Mouse (Mus musculus): ENCODE data around the gene Col4a1. TPM values are rescaled to one million over a fixed set of nuclear protein-coding genes. Genes with fewer than 3 reads are reported as not detected.

The Col4a1 gene
- polyA plus RNA-seq, 1 experiment: 136 TPM

DNA sequence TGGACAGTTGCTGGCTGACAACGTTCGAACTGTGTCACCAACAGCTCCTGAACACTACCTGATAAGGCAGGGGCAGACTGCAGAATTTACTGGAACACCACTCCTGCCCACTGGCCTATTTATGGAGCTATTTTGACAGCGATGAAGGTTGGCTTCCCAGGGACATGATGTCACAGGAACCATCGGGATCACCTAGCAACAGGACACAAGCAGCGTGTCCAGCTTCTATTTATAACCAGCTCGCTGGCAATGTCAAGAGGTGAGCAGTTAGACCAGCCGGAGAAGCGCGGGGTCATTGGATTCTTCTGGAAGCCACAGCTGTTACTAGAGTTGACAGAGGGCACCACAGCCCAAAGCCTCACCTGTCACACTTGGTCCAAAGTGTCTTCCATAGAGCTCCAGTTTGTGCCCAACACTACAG is 129.0 kb downstream of the Col4a1 start:
- no peaks in the 10 kb centered on the region for H3K36me3 ChIP-seq (ENCODE audit: control insufficient read depth, insufficient read depth, low read length)
- peaks cover 15% of the 10 kb centered on the region for H3K27me3 ChIP-seq (ENCODE audit: control insufficient read depth, insufficient read depth, low read length)
- no peak overlapping the region for H3K4me3 ChIP-seq (ENCODE audit: low read depth, low read length)
- H3K4me1 ChIP-seq (ENCODE audit: control insufficient read depth, insufficient read depth, insufficient read length, low read length): no peaks in the 10 kb centered on the region
- WGBS: 41% methylated on average over 9 of the region's 9 CpGs
- no peak overlapping the region for H3K27ac ChIP-seq (ENCODE audit: insufficient read depth, low read depth, low read length)
- TF ChIP-seq POLR2A (IDR thresholded peaks at IDR 0.05; ENCODE audit: low read depth, low read length) (no peak), CTCF (IDR thresholded peaks at IDR 0.05; ENCODE audit: extremely low read depth, insufficient read length, insufficient replicate concordance, low read depth, low read length) (no peak)

DNA sequence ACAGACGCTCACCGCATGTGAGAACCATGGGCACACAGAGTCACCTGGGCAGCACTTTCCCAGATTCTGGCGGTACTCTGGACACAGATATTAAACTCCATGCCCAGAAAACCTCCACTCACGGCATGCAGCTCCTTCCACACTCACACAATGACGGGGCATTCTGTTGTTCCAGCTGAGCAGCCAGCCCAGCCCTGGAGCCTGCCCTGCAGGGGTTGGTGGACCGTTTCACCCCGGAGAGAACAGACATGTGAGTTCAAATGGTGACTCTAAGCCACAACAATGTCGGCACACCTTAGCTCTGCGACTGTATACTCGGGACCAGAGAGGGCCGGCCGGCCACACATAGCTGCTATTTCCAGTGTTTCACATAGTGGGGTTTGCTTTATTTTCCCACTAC is 130.0 kb downstream of the Col4a1 start:
- 84% methylated on average over 12 of the region's 12 CpGs for WGBS
- Histone ChIP-seq H3K4me3 (ENCODE audit: low read depth, low read length) (no peak overlapping the region), H3K4me1 (ENCODE audit: control insufficient read depth, insufficient read depth, insufficient read length, low read length) (no peaks in the 10 kb centered on the region), H3K27me3 (ENCODE audit: control insufficient read depth, insufficient read depth, low read length) (peaks cover 5% of the 10 kb centered on the region; the same call in 1 of the 2 replicates), H3K36me3 (ENCODE audit: control insufficient read depth, insufficient read depth, low read length) (no peaks in the 10 kb centered on the region), H3K27ac (ENCODE audit: insufficient read depth, low read depth, low read length) (no peak overlapping the region)
- TF ChIP-seq CTCF (IDR thresholded peaks at IDR 0.05; ENCODE audit: extremely low read depth, insufficient read length, insufficient replicate concordance, low read depth, low read length): no peak
- no peak for TF ChIP-seq POLR2A (IDR thresholded peaks at IDR 0.05; ENCODE audit: low read depth, low read length)

DNA sequence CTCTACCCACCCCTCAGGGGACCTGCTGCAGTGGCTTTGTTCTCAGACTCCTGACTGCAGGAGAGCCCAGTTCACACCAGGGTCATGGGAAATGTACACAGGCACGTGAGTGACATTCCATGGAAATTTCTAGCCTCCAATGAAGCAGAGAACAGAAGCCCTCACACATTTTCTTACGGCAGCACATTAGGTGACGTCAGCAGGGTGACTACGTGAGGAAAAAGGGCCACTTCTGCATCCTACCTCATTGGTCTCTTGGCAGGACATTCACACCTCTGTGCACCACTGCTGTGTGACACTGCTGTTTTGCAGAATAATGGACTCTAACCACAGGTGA is 130.5 kb downstream of the Col4a1 start:
- no peaks in the 10 kb centered on the region for H3K36me3 ChIP-seq (ENCODE audit: control insufficient read depth, insufficient read depth, low read length)
- no peaks in the 10 kb centered on the region for H3K4me1 ChIP-seq (ENCODE audit: control insufficient read depth, insufficient read depth, insufficient read length, low read length)
- 0 out of 2 replicates have a peak, but pooled peaks cover 5% of the 10 kb centered on the region for H3K27me3 ChIP-seq (ENCODE audit: control insufficient read depth, insufficient read depth, low read length)
- no peak overlapping the region for H3K4me3 ChIP-seq (ENCODE audit: low read depth, low read length)
- WGBS: 68% methylated on average over 4 of the region's 4 CpGs
- TF ChIP-seq CTCF (IDR thresholded peaks at IDR 0.05; ENCODE audit: extremely low read depth, insufficient read length, insufficient replicate concordance, low read depth, low read length): no peak
- no peak overlapping the region for H3K27ac ChIP-seq (ENCODE audit: insufficient read depth, low read depth, low read length)

DNA sequence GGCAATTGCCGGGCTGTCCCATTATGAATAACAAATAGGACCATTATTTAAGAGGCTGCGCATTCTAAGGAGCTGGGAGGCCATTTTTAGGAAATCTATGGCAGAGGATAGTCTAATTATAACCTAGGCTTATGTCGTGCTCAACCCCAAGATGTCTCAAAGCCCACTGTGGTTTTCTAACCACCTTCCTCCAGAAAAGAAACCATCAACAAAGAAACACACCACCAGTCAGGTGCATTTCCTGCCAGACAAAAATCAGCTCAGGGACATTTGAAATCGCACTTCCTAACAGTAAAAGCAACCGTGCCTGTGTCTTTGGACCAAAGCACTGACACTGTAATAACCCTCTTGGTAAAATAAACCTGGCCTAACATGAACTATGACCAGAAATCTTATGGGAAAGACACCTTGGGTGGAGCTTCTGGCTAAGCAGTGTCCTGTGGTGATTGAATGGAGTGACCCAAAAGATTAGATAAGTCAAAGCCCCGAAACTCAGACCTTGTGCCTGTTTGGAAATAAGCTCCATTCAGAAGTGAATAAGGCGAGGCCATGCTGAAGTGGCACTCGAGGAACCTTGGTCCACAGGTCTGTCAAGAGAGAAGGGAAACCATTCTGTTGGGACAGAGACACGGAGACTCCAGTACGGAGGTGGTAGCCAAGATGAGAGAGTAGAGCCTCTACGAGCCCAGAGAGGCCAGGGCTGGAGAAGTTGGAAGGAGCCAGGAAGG is 131.0 kb downstream of the Col4a1 start:
- Histone ChIP-seq H3K36me3 (ENCODE audit: control insufficient read depth, insufficient read depth, low read length) (no peaks in the 10 kb centered on the region), H3K4me3 (ENCODE audit: low read depth, low read length) (no peak overlapping the region), H3K4me1 (ENCODE audit: control insufficient read depth, insufficient read depth, insufficient read length, low read length) (no peaks in the 10 kb centered on the region), H3K27ac (ENCODE audit: insufficient read depth, low read depth, low read length) (no peak overlapping the region), H3K27me3 (ENCODE audit: control insufficient read depth, insufficient read depth, low read length) (0 out of 2 replicates have a peak, but pooled peaks cover 5% of the 10 kb centered on the region)
- WGBS: 55% methylated on average over 11 of the region's 11 CpGs
- no peak for TF ChIP-seq CTCF (IDR thresholded peaks at IDR 0.05; ENCODE audit: extremely low read depth, insufficient read length, insufficient replicate concordance, low read depth, low read length)
- no peak for TF ChIP-seq POLR2A (IDR thresholded peaks at IDR 0.05; ENCODE audit: low read depth, low read length)

DNA sequence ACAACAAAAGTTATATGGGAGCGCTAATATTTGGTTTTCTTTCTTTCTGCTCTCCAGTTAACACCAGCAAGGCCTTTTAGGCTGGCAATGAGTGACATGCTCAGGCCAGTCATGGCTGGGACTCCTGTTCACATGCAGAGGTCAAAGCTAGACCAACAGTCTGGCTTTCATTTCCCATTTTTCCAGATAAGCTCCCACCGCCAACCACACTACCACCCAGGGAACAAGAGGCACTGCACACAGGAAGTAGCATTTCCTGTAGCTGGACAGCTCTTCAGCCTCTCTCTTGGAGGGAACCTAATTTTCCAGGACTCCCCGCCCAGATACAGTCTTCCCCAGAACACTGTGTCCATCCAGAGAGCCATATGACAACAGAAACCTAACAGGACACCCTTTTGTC is 132.8 kb downstream of the Col4a1 start:
- TF ChIP-seq CTCF (IDR thresholded peaks at IDR 0.05; ENCODE audit: extremely low read depth, insufficient read length, insufficient replicate concordance, low read depth, low read length) (no peak), POLR2A (IDR thresholded peaks at IDR 0.05; ENCODE audit: low read depth, low read length) (no peak)
- H3K27me3 ChIP-seq (ENCODE audit: control insufficient read depth, insufficient read depth, low read length): 0 out of 2 replicates have a peak, but pooled peaks cover 5% of the 10 kb centered on the region
- 80% methylated on average over 3 of the region's 3 CpGs for WGBS

DNA sequence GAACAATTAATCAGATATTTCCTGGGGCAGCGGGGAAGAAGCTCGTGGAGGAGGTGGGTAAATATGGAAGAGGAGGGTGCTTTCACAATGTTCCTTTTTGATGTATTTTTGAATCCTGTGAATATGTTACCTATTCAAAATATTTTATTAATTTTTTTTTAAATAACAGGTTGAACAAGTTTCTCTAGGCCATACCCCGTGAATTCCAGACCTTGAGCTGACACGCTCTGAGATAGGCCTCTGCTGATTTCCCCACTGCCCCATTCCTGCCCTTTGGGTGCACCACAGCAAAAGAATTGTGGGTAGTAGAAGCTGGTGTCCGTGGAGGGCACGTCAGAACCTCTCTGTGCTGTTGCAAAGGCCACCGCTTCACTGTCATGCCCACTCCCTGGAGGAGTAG is 136.2 kb downstream of the Col4a1 start:
- 56% methylated on average over 7 of the region's 7 CpGs for WGBS
- no peak overlapping the region for H3K27ac ChIP-seq (ENCODE audit: insufficient read depth, low read depth, low read length)

More for the DNA sequence above, 132.8 kb downstream of the Col4a1 start:
- Histone ChIP-seq H3K4me3 (ENCODE audit: low read depth, low read length) (no peak overlapping the region), H3K36me3 (ENCODE audit: control insufficient read depth, insufficient read depth, low read length) (no peaks in the 10 kb centered on the region), H3K27ac (ENCODE audit: insufficient read depth, low read depth, low read length) (no peak overlapping the region), H3K4me1 (ENCODE audit: control insufficient read depth, insufficient read depth, insufficient read length, low read length) (no peaks in the 10 kb centered on the region)

DNA sequence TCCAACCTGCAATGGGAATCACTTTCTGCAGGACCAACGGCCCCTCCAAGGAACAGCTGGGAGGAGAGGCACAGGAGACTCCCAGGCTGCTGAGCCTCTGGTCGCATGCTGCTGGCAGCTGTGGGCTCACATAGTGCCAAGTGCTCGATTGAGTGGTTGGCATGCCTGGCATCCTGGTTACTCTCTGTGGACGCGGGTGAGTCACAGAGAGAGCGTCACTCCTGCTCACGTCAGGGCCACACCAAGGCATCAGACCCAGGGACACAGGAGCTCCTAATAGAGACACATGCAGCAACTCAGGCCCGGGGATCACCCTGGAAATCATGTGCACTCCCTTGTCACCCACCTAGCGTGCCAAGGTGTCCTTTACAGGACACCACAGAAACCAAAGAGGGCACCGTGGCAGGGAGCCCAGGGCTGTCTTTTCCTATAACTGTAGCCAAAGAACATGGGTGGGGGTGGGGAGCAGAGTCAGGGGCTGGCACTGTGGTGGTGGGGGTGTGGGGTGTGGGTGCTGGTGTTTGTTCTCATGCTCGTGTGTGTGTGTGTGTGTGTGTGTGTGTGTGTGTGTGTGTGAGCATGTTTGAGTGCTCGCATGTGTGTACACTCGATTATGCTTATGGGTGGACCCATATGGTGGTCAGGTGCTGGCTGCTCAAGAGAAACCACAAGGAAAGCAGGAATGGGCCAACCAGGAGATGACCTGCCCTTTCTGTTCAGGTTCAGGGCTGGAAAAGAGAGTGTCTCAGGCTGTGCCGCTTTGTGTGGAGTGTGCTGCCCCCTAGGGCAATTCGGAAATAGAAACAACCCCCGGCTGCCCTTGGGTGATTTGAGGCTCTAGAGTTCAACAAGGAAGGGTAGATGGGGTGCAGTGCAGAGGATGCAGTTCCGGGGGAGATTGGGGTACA is 139.1 kb downstream of the Col4a1 start:
- Histone ChIP-seq H3K4me3 (ENCODE audit: low read depth, low read length) (no peak overlapping the region), H3K27ac (ENCODE audit: insufficient read depth, low read depth, low read length) (no peak overlapping the region), H3K27me3 (ENCODE audit: control insufficient read depth, insufficient read depth, low read length) (no peaks in the 10 kb centered on the region), H3K36me3 (ENCODE audit: control insufficient read depth, insufficient read depth, low read length) (no peaks in the 10 kb centered on the region), H3K4me1 (ENCODE audit: control insufficient read depth, insufficient read depth, insufficient read length, low read length) (no peaks in the 10 kb centered on the region)
- 54% methylated on average over 17 of the region's 17 CpGs for WGBS
- TF ChIP-seq CTCF (IDR thresholded peaks at IDR 0.05; ENCODE audit: extremely low read depth, insufficient read length, insufficient replicate concordance, low read depth, low read length): peak; percentile 69; the same call in 1 of the 2 replicates
- no peak for TF ChIP-seq POLR2A (IDR thresholded peaks at IDR 0.05; ENCODE audit: low read depth, low read length)

More for the DNA sequence above, 136.2 kb downstream of the Col4a1 start:
- no peaks in the 10 kb centered on the region for H3K36me3 ChIP-seq (ENCODE audit: control insufficient read depth, insufficient read depth, low read length)
- no peak overlapping the region for H3K4me3 ChIP-seq (ENCODE audit: low read depth, low read length)
- H3K27me3 ChIP-seq (ENCODE audit: control insufficient read depth, insufficient read depth, low read length): 0 out of 2 replicates have a peak, but pooled peaks cover 5% of the 10 kb centered on the region
- no peak for TF ChIP-seq POLR2A (IDR thresholded peaks at IDR 0.05; ENCODE audit: low read depth, low read length)
- TF ChIP-seq CTCF (IDR thresholded peaks at IDR 0.05; ENCODE audit: extremely low read depth, insufficient read length, insufficient replicate concordance, low read depth, low read length): no peak
- H3K4me1 ChIP-seq (ENCODE audit: control insufficient read depth, insufficient read depth, insufficient read length, low read length): no peaks in the 10 kb centered on the region

Data from small intestine, adult 2 months (tissue).